Mouse (Mus musculus): ENCODE measurements around the gene Gpam.

DNA sequence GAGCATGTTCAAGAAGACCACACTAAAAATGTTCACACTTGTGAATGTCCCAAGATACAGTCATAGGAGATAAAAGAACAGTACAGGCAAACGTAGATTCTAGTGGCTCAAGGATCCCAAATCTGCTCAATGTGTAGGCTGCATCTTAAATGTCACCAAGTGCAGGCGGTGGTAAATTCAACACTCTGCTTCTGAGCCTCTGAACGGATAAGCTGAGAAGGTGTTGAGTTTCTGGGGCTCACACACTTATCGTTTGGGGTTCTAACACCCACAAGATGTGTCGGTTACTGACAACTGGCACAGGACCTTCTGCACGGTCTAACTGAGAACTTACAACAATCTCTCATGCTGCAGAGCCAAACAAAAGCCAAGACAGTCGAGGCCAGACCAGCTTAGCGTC, 50.2 kb downstream of the Gpam start:
- no peak for TF ChIP-seq CTCF (IDR thresholded peaks at IDR 0.05; ENCODE audit: low read depth, low read length)
- TF ChIP-seq POLR2A (IDR thresholded peaks at IDR 0.05; ENCODE audit: insufficient read depth, low read length) = no peak
